ENCODE assay signal across 18 mouse cellular contexts in the genomic region with DNA sequence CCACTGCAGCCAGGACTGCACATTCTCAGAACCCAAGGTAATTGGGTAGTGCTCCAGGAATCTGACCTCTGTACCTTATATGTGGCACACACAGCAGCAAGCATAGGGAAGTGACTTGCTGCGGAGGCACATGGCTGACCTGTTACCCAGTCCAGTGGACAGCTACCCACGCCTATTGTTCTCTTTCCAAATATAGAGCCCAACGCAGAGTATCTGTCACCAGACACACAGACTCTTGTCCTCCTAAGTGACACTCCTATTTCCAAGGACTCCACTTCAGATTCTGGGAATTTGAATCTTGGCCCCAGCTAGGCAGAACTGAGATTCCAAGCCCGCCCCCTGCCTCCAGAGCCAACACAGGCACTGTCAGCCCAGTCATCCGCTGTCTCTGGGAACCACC. TPM values are rescaled to one million over a fixed set of nuclear protein-coding genes. Genes with fewer than 3 reads are reported as not detected.
A peak's percentile ranks its signal among the peaks of the same experiment; 100 is the strongest.
DNase-seq lines count a peak whose midpoint lies in the region; ATAC-seq and TF ChIP-seq lines count a peak whose summit lies in the region.
"Had no signal": no experiment of that assay in that cellular context is flagged by ENCODE, and none has a peak within 500 bp of the region (broad histone marks: within the 10 kb centered on the region; RNA-seq: fewer than 3 reads in every experiment).

No protein-coding gene starts in this region.

- ATAC-seq in heart, embryonic 16.5 days (replicated peaks; ENCODE audit: extremely low read depth, insufficient read depth, low FRiP score), result peak; percentile 86
- ATAC-seq in hindbrain, postnatal 0 days, result no peak
- ATAC-seq: Patski had no signal

- peak overlapping the region; percentile 43 for H3K27ac ChIP-seq in gastrocnemius, adult 2 months
- peak overlapping the region; percentile 29; the same call in 1 of the 2 replicates for H3K27ac ChIP-seq in heart, embryonic 16.5 days (ENCODE audit: low read length)
- H3K27ac ChIP-seq in hindbrain, postnatal 0 days, result no peak overlapping the region
- H3K27ac ChIP-seq: embryonic facial prominence, embryonic 12.5 days; forebrain, embryonic 12.5 days; neural tube, embryonic 13.5 days had no signal

- TF ChIP-seq CTCF in gastrocnemius, adult 2 months (IDR thresholded peaks at IDR 0.05), result no peak
- no peak for TF ChIP-seq CTCF in hindbrain, postnatal 0 days (IDR thresholded peaks at IDR 0.05; ENCODE audit: low read depth)

- no peaks in the 10 kb centered on the region for H3K36me3 ChIP-seq in heart, embryonic 16.5 days (ENCODE audit: control insufficient read depth, insufficient read depth)
- no peaks in the 10 kb centered on the region for H3K36me3 ChIP-seq in hindbrain, postnatal 0 days (ENCODE audit: insufficient read depth, low read length)
- H3K36me3 ChIP-seq: embryonic facial prominence, embryonic 12.5 days; forebrain, embryonic 12.5 days; neural tube, embryonic 13.5 days had no signal

- H3K9me3 ChIP-seq in heart, embryonic 16.5 days (replicated peaks; ENCODE audit: control insufficient read depth, low read length), result no peaks in the 10 kb centered on the region
- no peaks in the 10 kb centered on the region for H3K9me3 ChIP-seq in hindbrain, postnatal 0 days (ENCODE audit: low read length)
- H3K9me3 ChIP-seq: embryonic facial prominence, embryonic 12.5 days; forebrain, embryonic 12.5 days; neural tube, embryonic 13.5 days had no signal

- intact Hi-C loops in gastrocnemius, adult 2 months (cut with DNase I), result no loop called here
- intact Hi-C loops in gastrocnemius, postnatal 14 days (cut with DNase I; ENCODE audit: low total_unique reads), result no loop called here

- WGBS in heart, embryonic 16.5 days, result 43% methylated on average over 5 of the region's 5 CpGs
- WGBS in hindbrain, postnatal 0 days, result 69% methylated on average over 5 of the region's 5 CpGs

- H3K9ac ChIP-seq in heart, embryonic 16.5 days (ENCODE audit: low read length), result no peak overlapping the region
- H3K9ac ChIP-seq in hindbrain, postnatal 0 days (replicated peaks; ENCODE audit: low read length), result no peak overlapping the region
- H3K9ac ChIP-seq: embryonic facial prominence, embryonic 12.5 days; forebrain, embryonic 12.5 days; neural tube, embryonic 13.5 days had no signal

- peaks cover 11% of the 10 kb centered on the region for H3K4me1 ChIP-seq in heart, embryonic 16.5 days (ENCODE audit: control insufficient read depth, insufficient read depth, low read length)
- H3K4me1 ChIP-seq in hindbrain, postnatal 0 days (ENCODE audit: insufficient read depth, low read length), result no peaks in the 10 kb centered on the region
- H3K4me1 ChIP-seq: embryonic facial prominence, embryonic 12.5 days; forebrain, embryonic 12.5 days; neural tube, embryonic 13.5 days had no signal

- 0 out of 2 replicates have a peak, but pooled peaks cover 2% of the 10 kb centered on the region for H3K27me3 ChIP-seq in heart, embryonic 16.5 days (ENCODE audit: control insufficient read depth, insufficient read depth, low read length)
- H3K27me3 ChIP-seq in hindbrain, postnatal 0 days (ENCODE audit: insufficient read depth, low read length), result no peaks in the 10 kb centered on the region
- H3K27me3 ChIP-seq: embryonic facial prominence, embryonic 12.5 days; forebrain, embryonic 12.5 days; neural tube, embryonic 13.5 days had no signal

- DNase-seq in gastrocnemius, adult 2 months, result peak; percentile 44
- DNase-seq in gastrocnemius, postnatal 14 days, result no peak
- DNase-seq in lung, adult 18-20 months, result peak; percentile 46 to 51
- DNase-seq in lung, postnatal 10 days, result no peak
- DNase-seq in lung, postnatal 25 days (ENCODE audit: low spot score), result peak; percentile 48
- no peak for DNase-seq in hindbrain, postnatal 0 days (ENCODE audit: low spot score)
- DNase-seq in thymus, postnatal 36 days, result no peak
- DNase-seq: adrenal gland, adult 2 months; kidney, postnatal 4 days had no signal

- no peak overlapping the region for H3K4me3 ChIP-seq in gastrocnemius, adult 2 months
- H3K4me3 ChIP-seq in heart, embryonic 16.5 days (ENCODE audit: low read length), result no peak overlapping the region
- no peak overlapping the region for H3K4me3 ChIP-seq in hindbrain, postnatal 0 days (ENCODE audit: low read length)
- H3K4me3 ChIP-seq: embryonic facial prominence, embryonic 12.5 days; forebrain, embryonic 12.5 days; neural tube, embryonic 13.5 days had no signal

- H3K4me2 ChIP-seq in heart, embryonic 16.5 days (ENCODE audit: low read depth, low read length), result no peak overlapping the region; the same call in 1 of the 2 replicates
- no peak overlapping the region for H3K4me2 ChIP-seq in hindbrain, postnatal 0 days (ENCODE audit: low read depth, low read length)
- H3K4me2 ChIP-seq: embryonic facial prominence, embryonic 12.5 days; forebrain, embryonic 12.5 days; neural tube, embryonic 13.5 days had no signal

RNA-seq across cellular contexts. Expression of gene Slco2b1, which starts 30.4 kb away (rescaled TPM):
- 1 to 10 TPM; 5.2 to 7.1 TPM for total RNA-seq in gastrocnemius, adult 2 months (2021)
- 1 to 10 TPM; 6.4 to 7.5 TPM for total RNA-seq in gastrocnemius, postnatal 14 days (2021)
- 3.7 and 3.8 TPM in 2 replicates for polyA plus RNA-seq in heart, embryonic 16.5 days (2015; fragmentation: Nextera tagmentation; extraction: Ambion mirVana)
- total RNA-seq in hindbrain, postnatal 0 days (2014; rRNA removed), result 14.3 and 16.5 TPM in 2 replicates
- polyA plus RNA-seq in hindbrain, postnatal 0 days (2015; fragmentation: Nextera tagmentation; extraction: Ambion mirVana), result 6.8 and 7.0 TPM in 2 replicates
- total RNA-seq: granulocyte monocyte progenitor cell, adult 5-6 weeks had no signal
- polyA plus RNA-seq: Patski had no signal

RNA-seq across cellular contexts. Expression of gene Olfr520, which starts 49.3 kb away (rescaled TPM):
- total RNA-seq in gastrocnemius, adult 2 months (2021), result not detected
- under 1 TPM in 1 of 2 experiments, not detected in 1; 0.31 TPM for total RNA-seq in gastrocnemius, postnatal 14 days (2021)
- polyA plus RNA-seq in heart, embryonic 16.5 days (2015; fragmentation: Nextera tagmentation; extraction: Ambion mirVana), result not detected in 2 replicates
- not detected in 2 replicates for total RNA-seq in hindbrain, postnatal 0 days (2014; rRNA removed)
- not detected in 2 replicates for polyA plus RNA-seq in hindbrain, postnatal 0 days (2015; fragmentation: Nextera tagmentation; extraction: Ambion mirVana)
- total RNA-seq: adrenal gland, adult 2 months; granulocyte monocyte progenitor cell, adult 5-6 weeks had no signal
- polyA plus RNA-seq: adrenal gland, adult 2 months; embryonic facial prominence, embryonic 12.5 days; forebrain, embryonic 12.5 days; limb, embryonic 14.5 days; neural tube, embryonic 13.5 days; Patski; small intestine, adult 2 months; stomach, embryonic 16.5 days had no signal

RNA-seq across cellular contexts. Expression of gene Tpbgl, which starts 53.9 kb away (rescaled TPM):
- total RNA-seq in gastrocnemius, adult 2 months (2021), result 10 to 100 TPM; 47.8 to 69.3 TPM
- total RNA-seq in gastrocnemius, postnatal 14 days (2021), result 10 to 100 TPM; 38.7 to 43.2 TPM
- 2.5 TPM in 2 replicates for polyA plus RNA-seq in heart, embryonic 16.5 days (2015; fragmentation: Nextera tagmentation; extraction: Ambion mirVana)
- total RNA-seq in hindbrain, postnatal 0 days (2014; rRNA removed), result 6.4 and 7.9 TPM in 2 replicates
- polyA plus RNA-seq in hindbrain, postnatal 0 days (2015; fragmentation: Nextera tagmentation; extraction: Ambion mirVana), result 2.3 and 2.9 TPM in 2 replicates
- total RNA-seq: granulocyte monocyte progenitor cell, adult 5-6 weeks had no signal

Comparison
In these comparisons a context has a peak if more than half of its experiments do, and no peak if none do; other contexts are left out.
1. DNase-seq: peak in gastrocnemius, adult 2 months (single experiment), lung, adult 18-20 months (2 of 2) and lung, postnatal 25 days (single experiment); none in gastrocnemius, postnatal 14 days (single experiment), lung, postnatal 10 days (single experiment), hindbrain, postnatal 0 days (single experiment) and thymus, postnatal 36 days (0 of 2).